Mouse (Mus musculus) small intestine, adult 2 months (tissue): ENCODE data around the gene Ttc7b.

Experiments used
- CTCF ChIP-seq: fragments of 200-500 bp; IDR thresholded peaks from 2 replicates; pipeline ENCODE4 v1.5.1; 2012; ENCODE audit warnings: low read depth, mild to moderate bottlenecking, control low read depth, inconsistent platforms, low read length, moderate library complexity, mixed read lengths; ENCODE audit not compliant: insufficient replicate concordance, insufficient read length; ENCODE audit errors: extremely low read depth
- POLR2A ChIP-seq: fragments of 200-500 bp; IDR thresholded peaks from 2 replicates; pipeline ENCODE4 v1.6.1; 2012; ENCODE audit warnings: low read depth, mild to moderate bottlenecking, control low read depth, inconsistent platforms, low read length, moderate library complexity

DNA sequence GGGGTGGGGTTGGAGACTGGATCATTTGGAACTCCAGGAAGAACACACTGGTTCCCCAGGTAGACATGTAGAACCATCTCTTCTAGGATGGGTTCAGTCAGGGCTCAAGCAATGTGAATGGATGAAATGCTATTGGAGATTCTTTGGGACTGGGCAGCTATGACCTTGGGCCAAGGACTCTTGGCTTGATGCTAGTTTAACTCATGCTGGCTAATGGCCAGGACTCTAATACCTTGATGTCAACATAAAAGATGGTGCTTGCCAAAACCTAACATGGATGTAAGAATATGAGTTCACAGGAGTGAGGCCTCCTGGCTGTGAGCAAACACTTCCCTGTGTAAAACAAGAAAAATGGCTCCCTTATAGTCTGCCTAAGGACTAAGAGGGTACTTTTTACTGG, 138.1 kb downstream of the Ttc7b start:
- TF ChIP-seq POLR2A (no peak), CTCF (no peak)
